ENCODE assay signal across 10 mouse cellular contexts in the genomic region with DNA sequence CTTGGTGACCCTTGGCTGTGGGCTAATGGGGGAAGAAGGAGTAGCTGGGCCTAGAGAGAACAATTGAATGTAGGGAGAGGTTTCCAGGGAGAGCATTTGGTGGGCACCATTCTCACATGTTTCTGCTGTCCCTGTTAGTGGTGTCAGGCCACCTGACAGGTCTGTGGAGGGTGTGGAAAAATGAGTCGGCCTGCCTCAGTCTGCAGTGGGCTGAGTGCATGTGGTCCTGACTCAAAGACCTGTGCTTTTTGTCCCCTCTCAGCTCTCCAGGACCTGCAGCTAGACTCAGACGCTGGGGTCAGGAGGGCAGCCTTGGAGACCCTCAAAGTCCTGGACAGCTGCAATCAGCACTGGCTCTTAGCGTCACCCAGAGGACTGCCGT. TPM values are rescaled to one million over a fixed set of nuclear protein-coding genes. Genes with fewer than 3 reads are reported as not detected.
DNase-seq lines count a peak whose midpoint lies in the region; ATAC-seq lines count a peak whose summit lies in the region.
"Had no signal": no experiment of that assay in that cellular context is flagged by ENCODE, and none has a peak within 500 bp of the region (broad histone marks: within the 10 kb centered on the region; RNA-seq: fewer than 3 reads in every experiment).

No protein-coding gene starts in this region.

- no peaks in the 10 kb centered on the region for H3K27me3 ChIP-seq in hindbrain, embryonic 11.5 days (ENCODE audit: control insufficient read depth, insufficient read depth, low read length)
- no peaks in the 10 kb centered on the region for H3K27me3 ChIP-seq in hindbrain, embryonic 10.5 days (ENCODE audit: insufficient read depth, poor library complexity, severe bottlenecking)
- H3K27me3 ChIP-seq in liver, embryonic 15.5 days = no peaks in the 10 kb centered on the region

- no peak overlapping the region for H3K4me3 ChIP-seq in hindbrain, embryonic 11.5 days (ENCODE audit: low read depth, low read length)
- H3K4me3 ChIP-seq in hindbrain, embryonic 10.5 days = no peak overlapping the region
- H3K4me3 ChIP-seq in liver, embryonic 15.5 days (replicated peaks) = no peak overlapping the region

- H3K27ac ChIP-seq in hindbrain, embryonic 11.5 days (ENCODE audit: low read depth, low read length) = no peak overlapping the region
- H3K27ac ChIP-seq in hindbrain, embryonic 10.5 days = no peak overlapping the region
- H3K27ac ChIP-seq in liver, embryonic 15.5 days (replicated peaks) = peak overlapping the region; percentile 12; the same call in 1 of the 2 replicates

- intact Hi-C loops in left cerebral cortex, postnatal 14 days (cut with DNase I) = loop anchor here (2.0 kb wide), 1 partner anchor 21 kb away; no protein-coding TSS in a partner anchor

- no peak overlapping the region for H3K4me2 ChIP-seq in hindbrain, embryonic 11.5 days (replicated peaks; ENCODE audit: low read depth, low read length)
- H3K4me2 ChIP-seq in liver, embryonic 15.5 days = no peak overlapping the region

- peaks cover 54% of the 10 kb centered on the region for H3K9me3 ChIP-seq in hindbrain, embryonic 11.5 days (ENCODE audit: control insufficient read depth, low read length)
- peaks cover 98% of the 10 kb centered on the region for H3K9me3 ChIP-seq in hindbrain, embryonic 10.5 days
- 0 out of 2 replicates have a peak, but pooled peaks cover 7% of the 10 kb centered on the region for H3K9me3 ChIP-seq in liver, embryonic 15.5 days (replicated peaks)

- H3K4me1 ChIP-seq in hindbrain, embryonic 11.5 days (replicated peaks; ENCODE audit: control insufficient read depth, insufficient read depth, low read length) = no peaks in the 10 kb centered on the region
- H3K4me1 ChIP-seq in hindbrain, embryonic 10.5 days (replicated peaks) = no peaks in the 10 kb centered on the region
- H3K4me1 ChIP-seq in liver, embryonic 15.5 days (replicated peaks) = peaks cover 44% of the 10 kb centered on the region

- no peak overlapping the region for H3K9ac ChIP-seq in hindbrain, embryonic 11.5 days (ENCODE audit: low read depth, low read length)
- no peak overlapping the region for H3K9ac ChIP-seq in liver, embryonic 15.5 days

- 76% methylated on average over 4 of the region's 4 CpGs for WGBS in hindbrain, embryonic 11.5 days
- WGBS in hindbrain, embryonic 10.5 days = 78% methylated on average over 4 of the region's 4 CpGs
- 65% methylated on average over 4 of the region's 4 CpGs for WGBS in liver, embryonic 15.5 days (ENCODE audit: insufficient replicate concordance)

- DNase-seq in hindbrain, embryonic 11.5 days (ENCODE audit: low spot score) = no peak
- DNase-seq in hindbrain, embryonic 10.5 days (ENCODE audit: low spot score) = no peak
- peak; percentile 30 for DNase-seq in thymus, postnatal 4 days
- DNase-seq in thymus, postnatal 10 days (ENCODE audit: low spot score in 2 of 2) = no peak
- DNase-seq in ovary, postnatal 14 days (ENCODE audit: low spot score) = no peak
- DNase-seq in thymus, postnatal 0 days (ENCODE audit: low spot score) = no peak
- DNase-seq in left cerebral cortex, postnatal 14 days (ENCODE audit: low spot score in 2 of 2) = no peak
- DNase-seq: right cerebral cortex, adult 18-20 months had no signal

- ATAC-seq in hindbrain, embryonic 11.5 days (ENCODE audit: low FRiP score) = peak; percentile 22
- peak; percentile 4; the same call in 1 of the 2 replicates for ATAC-seq in liver, embryonic 15.5 days (ENCODE audit: insufficient read depth)

- peaks cover 37% of the 10 kb centered on the region for H3K36me3 ChIP-seq in hindbrain, embryonic 11.5 days (ENCODE audit: control insufficient read depth, insufficient read depth, low read length)
- H3K36me3 ChIP-seq in hindbrain, embryonic 10.5 days = peaks cover 55% of the 10 kb centered on the region
- peaks cover 46% of the 10 kb centered on the region for H3K36me3 ChIP-seq in liver, embryonic 15.5 days (replicated peaks)

RNA-seq across cellular contexts. Expression of gene Hjurp, which starts 17.8 kb away (rescaled TPM):
- polyA plus RNA-seq in hindbrain, embryonic 11.5 days (2014; fragmentation: Nextera tagmentation; extraction: Ambion mirVana) = 126 and 136 TPM in 2 replicates
- 169 and 205 TPM in 2 replicates for polyA plus RNA-seq in hindbrain, embryonic 10.5 days (2016; fragmentation: Nextera tagmentation; extraction: Ambion mirVana)
- 62.7 and 70.9 TPM in 2 replicates for polyA plus RNA-seq in liver, embryonic 15.5 days (2015; fragmentation: Nextera tagmentation; extraction: Ambion mirVana)
- 82.7 and 102 TPM in 2 replicates for polyA plus RNA-seq in thymus, postnatal 0 days (2015; fragmentation: Nextera tagmentation; extraction: Ambion mirVana)
- 10 to 100 TPM; 36.8 to 38.3 TPM for total RNA-seq in left cerebral cortex, postnatal 14 days (2021)

RNA-seq across cellular contexts. Expression of gene Trpm8, which starts 17.8 kb away (rescaled TPM):
- not detected in 2 replicates for polyA plus RNA-seq in hindbrain, embryonic 11.5 days (2014; fragmentation: Nextera tagmentation; extraction: Ambion mirVana)
- polyA plus RNA-seq in hindbrain, embryonic 10.5 days (2016; fragmentation: Nextera tagmentation; extraction: Ambion mirVana) = not detected in 2 replicates
- polyA plus RNA-seq in liver, embryonic 15.5 days (2015; fragmentation: Nextera tagmentation; extraction: Ambion mirVana) = not detected in 2 replicates
- polyA plus RNA-seq in thymus, postnatal 0 days (2015; fragmentation: Nextera tagmentation; extraction: Ambion mirVana) = not detected in 2 replicates
- total RNA-seq in left cerebral cortex, postnatal 14 days (2021) = under 1 TPM; 0.61 to 0.68 TPM
- total RNA-seq: gastrocnemius, adult 8-10 months had no signal

RNA-seq across cellular contexts. Expression of gene Mroh2a, which starts 32.8 kb away (rescaled TPM):
- polyA plus RNA-seq in hindbrain, embryonic 11.5 days (2014; fragmentation: Nextera tagmentation; extraction: Ambion mirVana) = 1.3 and 1.7 TPM in 2 replicates
- polyA plus RNA-seq in hindbrain, embryonic 10.5 days (2016; fragmentation: Nextera tagmentation; extraction: Ambion mirVana) = 0.93 and 1.1 TPM in 2 replicates
- 0.28 and 0.73 TPM in 2 replicates for polyA plus RNA-seq in liver, embryonic 15.5 days (2015; fragmentation: Nextera tagmentation; extraction: Ambion mirVana)
- 0.64 and 1.4 TPM in 2 replicates for polyA plus RNA-seq in thymus, postnatal 0 days (2015; fragmentation: Nextera tagmentation; extraction: Ambion mirVana)
- total RNA-seq in left cerebral cortex, postnatal 14 days (2021) = under 1 TPM; 0.04 to 0.06 TPM
- total RNA-seq: gastrocnemius, adult 8-10 months had no signal

RNA-seq across cellular contexts. Expression of gene Ugt1a1, which starts 47.9 kb away (rescaled TPM):
- not detected in 2 replicates for polyA plus RNA-seq in hindbrain, embryonic 11.5 days (2014; fragmentation: Nextera tagmentation; extraction: Ambion mirVana)
- polyA plus RNA-seq in hindbrain, embryonic 10.5 days (2016; fragmentation: Nextera tagmentation; extraction: Ambion mirVana) = not detected in 2 replicates
- 0.20 TPM in 1 of 2 replicates, not detected in the other for polyA plus RNA-seq in liver, embryonic 15.5 days (2015; fragmentation: Nextera tagmentation; extraction: Ambion mirVana)
- 0.36 and 0.54 TPM in 2 replicates for polyA plus RNA-seq in thymus, postnatal 0 days (2015; fragmentation: Nextera tagmentation; extraction: Ambion mirVana)
- under 1 TPM in 1 of 2 experiments, not detected in 1; 0.15 TPM for total RNA-seq in left cerebral cortex, postnatal 14 days (2021)

RNA-seq across cellular contexts. Expression of gene Dnajb3, which starts 54.1 kb away (rescaled TPM):
- 14.0 and 14.7 TPM in 2 replicates for polyA plus RNA-seq in hindbrain, embryonic 11.5 days (2014; fragmentation: Nextera tagmentation; extraction: Ambion mirVana)
- polyA plus RNA-seq in hindbrain, embryonic 10.5 days (2016; fragmentation: Nextera tagmentation; extraction: Ambion mirVana) = 13.4 and 14.0 TPM in 2 replicates
- polyA plus RNA-seq in liver, embryonic 15.5 days (2015; fragmentation: Nextera tagmentation; extraction: Ambion mirVana) = 9.8 and 10.4 TPM in 2 replicates
- polyA plus RNA-seq in thymus, postnatal 0 days (2015; fragmentation: Nextera tagmentation; extraction: Ambion mirVana) = 2.9 and 3.9 TPM in 2 replicates
- 1 to 10 TPM; 2.7 to 3.7 TPM for total RNA-seq in left cerebral cortex, postnatal 14 days (2021)
- total RNA-seq: gastrocnemius, adult 8-10 months had no signal
